Mouse (Mus musculus) erythroblast, embryonic 14.5 days (primary cell): ENCODE results near the gene Nufip1. TPM values are rescaled to one million over a fixed set of nuclear protein-coding genes. Genes with fewer than 3 reads are reported as not detected.
A peak's percentile ranks its signal among the peaks of the same experiment; 100 is the strongest.

Experiments
- H3K27me3 ChIP-seq: 2 replicates; pipeline ENCODE4 v1.6.1; 2012; ENCODE audit warnings: inconsistent platforms; ENCODE audit not compliant: control insufficient read depth
- H3K36me3 ChIP-seq: 2 replicates; pipeline ENCODE4 v1.6.1; 2012; ENCODE audit warnings: mild to moderate bottlenecking, inconsistent platforms; ENCODE audit not compliant: control insufficient read depth
- H3K4me1 ChIP-seq: 2 replicates; pipeline ENCODE4 v1.6.1; 2012; ENCODE audit warnings: inconsistent platforms; ENCODE audit not compliant: control insufficient read depth
- H3K4me3 ChIP-seq: replicated peaks from 2 replicates; pipeline ENCODE3; 2012; ENCODE audit warnings: moderate library complexity, mild to moderate bottlenecking, inconsistent platforms
- H3K9me3 ChIP-seq: 2 replicates; pipeline ENCODE4 v1.6.1; 2012; ENCODE audit warnings: low read length, inconsistent platforms, mixed read lengths; ENCODE audit not compliant: control insufficient read depth
- GATA1 ChIP-seq: IDR thresholded peaks from 2 replicates; pipeline ENCODE4 v1.6.1; 2012; ENCODE audit warnings: low read length, inconsistent platforms, mixed read lengths
- TAL1 ChIP-seq: IDR thresholded peaks from 3 replicates; pipeline ENCODE4 v1.6.1; 2012; ENCODE audit warnings: low read length, inconsistent platforms, mixed read lengths
- polyA plus RNA-seq: library from polyadenylated mRNA; stranded (reverse); fragments of >175 nt; gene quantifications from 2 replicates; pipeline ENCODE4 v1.2.3, GENCODE M21; 2012

The Nufip1 gene
- polyA plus RNA-seq, 1 experiment, result 0.20 TPM

- Histone ChIP-seq H3K27me3 (no peaks in the 10 kb centered on the region), H3K4me1 (no peaks in the 10 kb centered on the region), H3K4me3 (no peak overlapping the region), H3K9me3 (no peaks in the 10 kb centered on the region), H3K36me3 (peaks cover 87% of the 10 kb centered on the region)
- TF ChIP-seq GATA1, result no peak
- TF ChIP-seq TAL1, result no peak
Observed at GRCm38 (mm10) chr14:76122663-76123058, 12.0 kb downstream of the Nufip1 start.

GRCm38 (mm10) chr14:76127311-76127710 lies 16.6 kb downstream of the Nufip1 start:
- Histone ChIP-seq H3K4me3 (no peak overlapping the region), H3K9me3 (no peaks in the 10 kb centered on the region), H3K4me1 (no peaks in the 10 kb centered on the region), H3K36me3 (peaks cover 84% of the 10 kb centered on the region), H3K27me3 (no peaks in the 10 kb centered on the region)
- TF ChIP-seq TAL1 (no peak), GATA1 (no peak)

GRCm38 (mm10) chr14:76128174-76128573 lies 17.5 kb downstream of the Nufip1 start:
- H3K4me1 ChIP-seq, result no peaks in the 10 kb centered on the region
- no peaks in the 10 kb centered on the region for H3K27me3 ChIP-seq
- peaks cover 83% of the 10 kb centered on the region for H3K36me3 ChIP-seq
- no peak overlapping the region for H3K4me3 ChIP-seq
- no peaks in the 10 kb centered on the region for H3K9me3 ChIP-seq
- TF ChIP-seq GATA1, result no peak
- no peak for TF ChIP-seq TAL1

DNA sequence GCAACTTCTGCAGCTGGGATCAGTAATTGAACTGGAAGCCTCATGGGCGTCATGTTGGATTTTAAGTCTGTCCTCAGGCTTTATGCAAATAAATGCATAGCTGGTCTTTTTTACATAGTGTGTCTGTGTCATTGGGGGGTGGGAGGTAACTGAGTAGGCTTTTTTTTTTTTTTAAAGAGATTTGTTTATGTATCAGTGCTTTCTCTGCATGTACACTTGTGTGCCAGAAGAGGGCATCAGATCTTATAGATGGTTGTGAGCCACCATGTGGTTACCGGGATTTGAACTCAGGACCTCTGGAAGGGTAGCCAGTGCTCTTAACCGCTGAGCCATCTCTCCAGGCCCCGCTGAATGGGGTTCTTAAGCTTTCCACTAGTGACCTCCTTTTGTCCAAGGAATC lies 24.3 kb downstream of the Nufip1 start:
- Histone ChIP-seq H3K27me3 (no peaks in the 10 kb centered on the region), H3K4me1 (no peaks in the 10 kb centered on the region), H3K9me3 (no peaks in the 10 kb centered on the region), H3K36me3 (peaks cover 55% of the 10 kb centered on the region), H3K4me3 (no peak overlapping the region)
- TF ChIP-seq GATA1 (no peak), TAL1 (no peak)

DNA sequence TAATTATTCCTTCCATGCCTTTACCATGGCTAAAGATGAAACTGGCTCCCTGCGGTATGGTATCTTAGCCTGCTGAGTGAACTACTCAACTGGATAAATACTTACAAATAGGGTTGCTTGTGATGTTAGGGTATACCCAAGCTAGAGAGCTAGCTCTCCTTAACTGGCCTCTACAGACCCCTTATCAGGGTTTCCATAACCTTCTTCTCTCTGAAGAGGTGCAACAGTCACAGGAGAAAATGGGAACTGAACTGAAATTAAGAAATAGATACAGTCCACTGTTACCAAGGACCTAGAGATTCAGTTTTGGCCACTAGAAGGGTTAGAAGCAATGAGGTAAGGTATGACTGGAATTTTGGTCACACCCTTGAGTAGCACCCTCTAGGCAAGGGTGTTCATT lies 34.6 kb downstream of the Nufip1 start:
- TF ChIP-seq GATA1, result no peak
- Histone ChIP-seq H3K27me3 (peaks cover 6% of the 10 kb centered on the region), H3K36me3 (no peaks in the 10 kb centered on the region), H3K4me1 (peaks cover 32% of the 10 kb centered on the region), H3K4me3 (no peak overlapping the region), H3K9me3 (no peaks in the 10 kb centered on the region)

- H3K27me3 ChIP-seq, result peaks cover 9% of the 10 kb centered on the region
- peaks cover 35% of the 10 kb centered on the region for H3K4me1 ChIP-seq
- no peaks in the 10 kb centered on the region for H3K36me3 ChIP-seq
- H3K4me3 ChIP-seq, result peak overlapping the region; percentile 24
- no peaks in the 10 kb centered on the region for H3K9me3 ChIP-seq
- TF ChIP-seq TAL1 (no peak; the same call in 2 of the 3 replicates), GATA1 (no peak)
Observed at GRCm38 (mm10) chr14:76145868-76146267, 35.2 kb downstream of the Nufip1 start.

GRCm38 (mm10) chr14:76147061-76147460 lies 36.4 kb downstream of the Nufip1 start:
- Histone ChIP-seq H3K4me3 (no peak overlapping the region), H3K4me1 (peaks cover 46% of the 10 kb centered on the region), H3K27me3 (peaks cover 9% of the 10 kb centered on the region), H3K9me3 (no peaks in the 10 kb centered on the region), H3K36me3 (no peaks in the 10 kb centered on the region)
- TF ChIP-seq GATA1, result no peak
- no peak for TF ChIP-seq TAL1

GRCm38 (mm10) chr14:76148294-76148693 lies 37.6 kb downstream of the Nufip1 start:
- Histone ChIP-seq H3K27me3 (peaks cover 9% of the 10 kb centered on the region), H3K4me1 (peaks cover 56% of the 10 kb centered on the region), H3K4me3 (no peak overlapping the region), H3K36me3 (no peaks in the 10 kb centered on the region), H3K9me3 (no peaks in the 10 kb centered on the region)
- TF ChIP-seq GATA1 (no peak), TAL1 (no peak)

GRCm38 (mm10) chr14:76149531-76150179 lies 39.0 kb downstream of the Nufip1 start:
- H3K36me3 ChIP-seq, result no peaks in the 10 kb centered on the region
- no peak for TF ChIP-seq TAL1
- TF ChIP-seq GATA1, result no peak
- H3K4me1 ChIP-seq, result peaks cover 56% of the 10 kb centered on the region
- H3K27me3 ChIP-seq, result peaks cover 9% of the 10 kb centered on the region
- H3K9me3 ChIP-seq, result no peaks in the 10 kb centered on the region
- peak overlapping the region; percentile 24 for H3K4me3 ChIP-seq

GRCm38 (mm10) chr14:76150499-76150898 lies 39.8 kb downstream of the Nufip1 start:
- Histone ChIP-seq H3K9me3 (no peaks in the 10 kb centered on the region), H3K36me3 (no peaks in the 10 kb centered on the region), H3K4me3 (no peak overlapping the region), H3K4me1 (peaks cover 49% of the 10 kb centered on the region), H3K27me3 (peaks cover 9% of the 10 kb centered on the region)
- TF ChIP-seq GATA1, result no peak
- no peak for TF ChIP-seq TAL1
